Mouse (Mus musculus): ENCODE results near the gene Gm37240.

- TF ChIP-seq POLR2A (IDR thresholded peaks at IDR 0.05; ENCODE audit: borderline replicate concordance, extremely low read depth, insufficient read depth, insufficient read length, poor library complexity, severe bottlenecking) (no peak), CTCF (IDR thresholded peaks at IDR 0.05; ENCODE audit: borderline replicate concordance, extremely low read depth, insufficient read depth, insufficient read length) (no peak)
Measured at GRCm38 (mm10) chr3:85664591-85665171, 222.6 kb downstream of the Gm37240 start.
